Mouse (Mus musculus) gastrocnemius, postnatal 10 days (tissue): Measurements from ENCODE around the gene Car5b. TPM values are rescaled to one million over a fixed set of nuclear protein-coding genes. Genes with fewer than 3 reads are reported as not detected.

Experiments used
- DNase-seq: peaks from one replicate; pipeline ENCODE4 v3.0.0; 2021; ENCODE audit warnings: mixed read lengths
- long read RNA-seq, 2 experiments: library from polyadenylated mRNA; stranded (forward); transcript quantifications; one replicate each; pipeline ENCODE4 v2.0.0; 2021
- total RNA-seq, 2 experiments: library from RNA; stranded (reverse); gene quantifications; 2 replicates each; pipeline ENCODE4 v1.2.3; 2021

The Car5b gene
- 1 to 10 TPM; 1.4 to 1.7 TPM for total RNA-seq
- long read RNA-seq, experiment 1: 0 reads
- long read RNA-seq, experiment 2: 0 reads

DNA sequence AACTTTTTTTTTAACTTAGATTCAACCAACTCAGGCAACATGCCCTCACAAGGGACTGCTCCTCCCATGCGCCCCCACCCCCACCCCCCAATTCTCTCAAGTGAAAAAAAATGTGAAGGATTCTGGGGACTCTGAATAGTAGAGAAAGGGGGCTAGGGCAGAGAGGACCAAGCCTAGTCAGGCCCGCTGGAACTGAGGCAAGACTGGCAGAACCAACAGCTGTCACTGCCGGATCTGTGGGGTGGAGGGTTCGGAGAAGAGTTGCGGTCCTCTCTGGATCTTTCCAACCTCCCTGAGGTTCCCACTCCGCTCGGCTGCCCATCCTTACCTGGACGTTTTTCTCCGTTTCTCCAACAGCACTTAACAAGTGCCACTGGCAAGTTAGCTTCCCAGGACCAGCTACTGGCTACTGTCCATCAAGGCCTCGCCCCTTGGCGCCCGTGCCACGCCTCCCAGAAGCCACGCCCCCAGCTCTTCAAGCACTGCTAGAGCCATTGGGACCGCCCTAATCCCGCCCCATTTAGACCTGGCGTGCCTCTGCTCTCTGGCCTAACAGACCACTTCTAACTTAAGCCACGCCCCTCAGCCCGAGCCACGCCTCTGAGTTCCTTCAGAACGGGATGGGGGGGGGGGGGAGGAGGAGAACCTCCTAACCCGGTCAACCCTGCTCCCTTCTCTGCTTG is at the start of gene Car5b:
TSS of gene Car5b (minus strand) at position 391 of the 683 bp plus-strand sequence.
- DNase-seq: peak; percentile 79

- peak; percentile 87 for DNase-seq
Measured at GRCm38 (mm10) chrX:164076040-164076775, 48.4 kb upstream of the Car5b start, which contains the start of gene Siah1b. Gene Siah1b, minus strand, starts transcription at chrX:164076493.

- DNase-seq: no peak
Measured at GRCm38 (mm10) chrX:164068968-164069367, 41.2 kb upstream of the Car5b start.

DNA sequence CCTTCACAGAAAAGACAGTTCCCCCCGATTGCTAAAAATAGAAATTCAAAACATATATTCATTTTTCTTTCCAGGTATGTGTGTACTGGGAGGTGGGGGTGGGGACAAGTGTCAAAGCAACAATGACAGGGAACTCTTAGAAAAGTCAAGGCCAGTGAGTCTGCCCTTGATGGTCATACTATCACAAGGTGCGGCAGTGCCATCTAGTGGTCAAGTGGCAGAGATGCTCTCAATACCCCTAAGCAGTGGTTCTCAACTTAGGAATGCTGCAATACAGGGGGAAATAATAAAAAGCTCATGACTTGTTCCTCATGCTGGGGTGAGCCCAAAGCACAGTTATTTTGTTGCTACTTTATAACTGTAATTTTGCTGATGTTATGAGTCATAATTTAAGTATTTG is 38.4 kb upstream of the Car5b start:
- DNase-seq: peak; percentile 58

DNA sequence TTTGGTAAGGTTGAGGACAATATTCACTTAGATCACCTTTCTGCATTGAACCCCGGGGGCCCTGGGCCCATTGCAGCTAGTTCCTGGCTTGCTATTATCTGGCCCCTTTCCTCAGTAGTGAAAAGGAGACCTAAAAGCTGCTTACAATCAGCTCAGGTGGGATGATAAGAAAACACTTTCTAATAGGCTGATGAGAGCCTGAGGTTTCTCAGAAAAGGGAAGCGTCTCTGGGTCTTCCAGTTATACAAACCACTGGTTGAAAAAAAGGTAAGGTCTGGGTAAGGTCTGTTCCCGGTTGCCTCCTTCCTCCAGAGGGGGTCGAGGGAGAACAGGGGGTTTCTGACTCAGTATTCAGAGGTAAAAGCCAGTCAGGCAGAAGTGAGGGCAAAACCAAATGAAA is 31.3 kb upstream of the Car5b start:
- no peak for DNase-seq

GRCm38 (mm10) chrX:164058523-164058922 is 30.7 kb upstream of the Car5b start:
- no peak for DNase-seq

DNA sequence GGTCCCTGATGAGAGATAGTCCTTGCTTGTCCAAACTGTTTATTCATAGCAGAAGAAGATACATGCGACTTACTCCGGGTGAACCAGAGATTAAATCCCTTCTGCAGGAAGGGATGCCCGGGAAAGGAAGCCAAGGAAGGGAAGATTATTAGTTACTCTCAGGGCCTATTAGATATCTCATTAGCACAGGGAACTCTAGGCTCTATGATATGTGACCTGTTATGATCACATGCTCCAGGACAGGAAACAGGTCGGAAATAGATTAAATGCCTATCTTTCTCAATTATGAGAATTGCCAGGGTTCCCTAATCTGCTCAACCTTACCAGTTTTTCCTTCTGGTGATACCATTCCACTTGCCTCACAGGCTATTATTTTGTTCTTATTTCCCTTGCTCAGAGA is 27.9 kb upstream of the Car5b start:
- no peak for DNase-seq

DNA sequence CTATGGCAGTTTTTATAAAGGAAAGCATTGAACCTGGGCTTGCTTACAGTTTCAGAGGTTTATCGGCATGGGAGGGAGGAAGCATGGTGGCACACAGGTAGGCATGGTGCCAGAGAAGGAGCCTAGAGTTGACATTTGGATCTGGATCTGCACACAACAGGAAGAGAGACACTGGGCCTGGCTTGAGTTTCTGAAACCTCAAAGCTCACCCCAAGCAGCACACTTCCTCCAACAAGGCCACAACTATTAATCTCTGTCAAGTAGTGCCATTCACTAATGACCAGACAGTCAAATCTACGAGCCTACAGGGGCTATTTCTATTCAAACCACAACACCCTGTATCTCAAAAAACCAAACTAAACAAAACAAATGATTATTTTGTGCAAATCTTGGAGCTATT is 18.9 kb upstream of the Car5b start:
- no peak for DNase-seq

GRCm38 (mm10) chrX:164042069-164042468 is 14.3 kb upstream of the Car5b start:
- DNase-seq: no peak

GRCm38 (mm10) chrX:164038882-164039281 is 11.1 kb upstream of the Car5b start:
- DNase-seq: no peak

- DNase-seq: no peak
Measured at GRCm38 (mm10) chrX:164035931-164036330, 8.1 kb upstream of the Car5b start.

DNA sequence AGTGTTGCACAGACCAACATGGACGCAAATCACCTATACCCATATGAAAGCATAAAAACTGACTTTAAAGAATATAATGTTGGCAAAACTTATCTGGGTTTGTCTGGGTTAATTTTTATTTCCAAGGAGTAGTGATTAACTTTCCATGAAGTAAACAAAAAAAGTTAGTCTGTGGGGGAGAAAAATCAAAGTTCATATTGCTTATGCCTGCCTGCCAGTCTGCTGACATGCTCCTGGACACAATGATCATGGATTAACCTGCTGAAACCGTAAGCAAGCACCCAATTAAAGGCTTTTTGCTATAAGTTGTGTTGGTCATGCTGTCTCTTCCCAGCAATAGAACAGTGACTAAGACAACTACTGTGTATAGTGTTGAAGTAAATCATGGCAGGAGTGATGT is 7.6 kb upstream of the Car5b start:
- no peak for DNase-seq

GRCm38 (mm10) chrX:164032526-164032925 is 4.7 kb upstream of the Car5b start:
- DNase-seq: no peak

- no peak for DNase-seq
Measured at GRCm38 (mm10) chrX:164015636-164016035, 12.2 kb downstream of the Car5b start.

DNA sequence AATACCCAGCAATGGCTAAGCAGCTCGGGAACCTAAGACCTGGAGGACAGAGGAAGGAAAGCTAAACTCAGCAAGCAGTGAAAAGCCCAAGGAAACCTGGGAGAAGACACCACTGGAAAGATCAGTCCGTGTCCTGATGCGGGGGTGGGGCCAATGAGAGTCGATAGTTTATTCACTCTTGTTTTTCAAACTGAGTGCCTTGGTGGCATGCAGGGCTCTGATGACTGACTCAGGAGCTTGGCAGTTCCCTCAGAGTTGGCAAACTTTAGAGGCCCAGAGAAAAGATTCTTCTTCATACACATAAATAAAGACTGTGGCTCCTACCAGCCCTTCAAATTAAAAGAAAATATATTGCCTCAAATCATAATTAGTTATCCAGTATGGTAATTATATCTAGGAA is 12.8 kb downstream of the Car5b start:
- DNase-seq: no peak

DNA sequence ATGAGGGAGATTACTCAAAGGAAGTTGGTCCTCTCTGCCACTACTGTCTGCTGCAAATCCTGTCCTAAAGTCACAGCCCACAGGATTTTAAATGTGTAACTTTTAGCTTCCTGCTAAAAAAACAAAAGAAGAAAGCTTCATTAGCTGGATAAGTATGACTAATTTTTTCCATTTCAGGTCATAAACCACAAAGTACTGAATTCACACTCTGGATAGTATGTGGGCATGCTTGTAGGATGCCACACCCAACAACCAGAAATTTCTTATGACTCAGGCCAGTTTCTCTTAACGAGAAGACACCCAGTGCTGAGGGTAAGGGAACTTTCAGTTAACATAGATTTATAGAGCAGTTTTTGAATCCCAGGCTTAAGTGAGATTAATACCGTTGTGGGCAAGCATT is 14.5 kb downstream of the Car5b start:
- DNase-seq: no peak

GRCm38 (mm10) chrX:164004809-164005208 is 23.0 kb downstream of the Car5b start:
- no peak for DNase-seq

- DNase-seq: no peak
Measured at GRCm38 (mm10) chrX:163999848-164000247, 27.9 kb downstream of the Car5b start.

DNA sequence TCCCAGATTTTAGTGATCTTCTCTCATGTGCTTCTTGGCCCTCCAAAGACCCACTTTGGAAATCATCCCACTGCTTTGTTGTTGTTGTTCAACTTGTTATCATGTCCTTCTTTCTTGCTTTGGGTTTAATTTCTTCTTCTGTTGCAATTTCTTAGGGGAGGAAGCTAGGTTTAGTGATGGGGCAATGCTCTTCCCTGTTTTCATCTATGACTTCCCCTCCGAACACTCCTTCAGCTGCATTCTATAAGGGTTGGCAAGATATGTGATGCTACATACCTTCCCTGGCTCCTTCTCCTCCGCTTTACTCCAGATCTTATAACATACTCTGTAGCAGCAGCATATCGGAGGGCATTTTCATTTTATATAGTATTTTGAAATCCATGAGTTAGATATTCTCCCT is 31.0 kb downstream of the Car5b start:
- DNase-seq: no peak

DNA sequence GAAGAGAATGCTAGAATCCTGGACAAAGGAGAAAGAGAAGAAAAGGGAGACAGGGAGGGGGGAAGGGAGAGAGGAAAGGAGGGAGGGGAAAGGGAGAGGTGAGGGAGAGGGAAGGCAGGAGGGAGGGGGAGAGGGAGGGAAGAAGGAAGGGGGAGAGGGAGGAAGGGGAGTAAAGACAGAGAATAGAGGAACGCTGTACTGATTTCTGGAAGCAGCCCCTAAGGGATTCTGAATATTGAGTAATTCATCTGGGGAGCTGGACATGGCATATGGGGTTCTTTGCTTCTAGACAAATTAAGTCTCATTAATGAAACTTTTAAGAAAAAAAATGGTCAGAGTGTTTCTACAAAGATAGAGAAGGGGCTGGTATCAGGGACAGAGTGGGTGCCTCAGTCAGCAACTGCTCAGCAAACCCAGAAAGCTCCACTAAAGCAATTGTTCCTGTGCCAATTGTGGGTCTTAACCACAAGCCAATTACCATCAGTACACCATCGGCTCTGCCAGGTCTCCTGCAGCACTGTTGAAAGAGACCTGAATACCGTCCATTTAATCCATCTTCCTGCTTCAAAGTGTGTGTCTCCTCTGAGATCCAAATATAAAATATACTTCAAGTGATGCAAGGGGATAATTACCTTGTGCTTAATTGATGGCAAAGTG is 40.0 kb downstream of the Car5b start:
- DNase-seq: no peak

GRCm38 (mm10) chrX:163982129-163982528 is 45.7 kb downstream of the Car5b start:
- DNase-seq: no peak

GRCm38 (mm10) chrX:163981500-163981899 is 46.3 kb downstream of the Car5b start:
- DNase-seq: no peak

DNA sequence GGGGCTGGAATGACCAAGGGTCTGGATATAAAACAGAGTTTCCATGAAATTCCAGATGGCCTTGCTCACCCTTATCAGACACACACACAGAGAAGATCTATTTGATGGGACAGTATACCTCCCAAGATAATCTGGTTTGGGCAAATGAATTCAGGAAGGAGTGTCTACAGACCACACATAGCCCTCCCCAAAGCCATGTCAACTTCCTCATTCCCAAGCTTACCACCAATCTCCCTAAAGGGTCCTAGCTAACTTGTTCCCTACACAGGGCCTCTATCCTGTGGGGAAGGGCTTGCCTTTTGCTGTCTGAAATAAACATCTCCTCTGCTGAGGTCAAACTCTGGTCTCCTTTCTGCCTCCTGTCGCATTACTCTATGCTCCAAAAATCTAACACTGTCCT is 46.7 kb downstream of the Car5b start:
- no peak for DNase-seq
